Mouse (Mus musculus): Measurements from ENCODE around the gene Sv2a. TPM values are rescaled to one million over a fixed set of nuclear protein-coding genes. Genes with fewer than 3 reads are reported as not detected.

Gene Sv2a
- polyA plus RNA-seq, 1 experiment from 2014 or later: 2.2 TPM

GRCm38 (mm10) chr3:96152611-96153010, 28.3 kb upstream of the Sv2a start:
- Histone ChIP-seq H3K9ac (replicated peaks; ENCODE audit: low read depth) (no peak overlapping the region), H3K4me1 (ENCODE audit: insufficient read depth, low read depth, low read length) (no peaks in the 10 kb centered on the region), H3K9me3 (ENCODE audit: low read length) (no peaks in the 10 kb centered on the region), H3K36me3 (ENCODE audit: insufficient read depth, low read length) (peaks cover 34% of the 10 kb centered on the region; the same call in 1 of the 2 replicates), H3K27me3 (replicated peaks; ENCODE audit: insufficient read depth, low read length) (no peaks in the 10 kb centered on the region), H3K27ac (ENCODE audit: low read length) (no peak overlapping the region), H3K4me2 (replicated peaks; ENCODE audit: low read depth, low read length) (no peak overlapping the region), H3K4me3 (ENCODE audit: low read depth, low read length) (no peak overlapping the region)
- 87% methylated on average over 5 of the region's 5 CpGs for WGBS
- DNase-seq (ENCODE audit: low spot score) (no peak), ATAC-seq (no peak)
- TF ChIP-seq CTCF (IDR thresholded peaks at IDR 0.05) (no peak), EP300 (IDR thresholded peaks at IDR 0.05) (no peak)

GRCm38 (mm10) chr3:96155501-96155900, 25.4 kb upstream of the Sv2a start:
- DNase-seq (ENCODE audit: low spot score) (no peak), ATAC-seq (no peak)
- peaks cover 34% of the 10 kb centered on the region; the same call in 1 of the 2 replicates for H3K36me3 ChIP-seq (ENCODE audit: insufficient read depth, low read length)
- no peak overlapping the region for H3K9ac ChIP-seq (replicated peaks; ENCODE audit: low read depth)
- H3K9me3 ChIP-seq (ENCODE audit: low read length): no peaks in the 10 kb centered on the region
- H3K4me3 ChIP-seq (ENCODE audit: low read depth, low read length): no peak overlapping the region
- no peak overlapping the region for H3K4me2 ChIP-seq (replicated peaks; ENCODE audit: low read depth, low read length)
- H3K27ac ChIP-seq (ENCODE audit: low read length): no peak overlapping the region
- H3K4me1 ChIP-seq (ENCODE audit: insufficient read depth, low read depth, low read length): peaks cover 9% of the 10 kb centered on the region; the same call in 1 of the 2 replicates
- 80% methylated on average over 8 of the region's 8 CpGs for WGBS
- H3K27me3 ChIP-seq (replicated peaks; ENCODE audit: insufficient read depth, low read length): no peaks in the 10 kb centered on the region
- TF ChIP-seq CTCF (IDR thresholded peaks at IDR 0.05) (no peak), EP300 (IDR thresholded peaks at IDR 0.05) (no peak)

- peak overlapping the region; percentile 63; the same call in 1 of the 2 replicates for H3K27ac ChIP-seq (ENCODE audit: low read length)
- no peak overlapping the region for H3K9ac ChIP-seq (replicated peaks; ENCODE audit: low read depth)
- H3K36me3 ChIP-seq (ENCODE audit: insufficient read depth, low read length): 0 out of 2 replicates have a peak, but pooled peaks cover 4% of the 10 kb centered on the region
- 51% methylated on average over 4 of the region's 4 CpGs for WGBS
- peaks cover 16% of the 10 kb centered on the region; the same call in 1 of the 2 replicates for H3K4me1 ChIP-seq (ENCODE audit: insufficient read depth, low read depth, low read length)
- peak overlapping the region; percentile 88; the same call in 1 of the 2 replicates for H3K4me2 ChIP-seq (replicated peaks; ENCODE audit: low read depth, low read length)
- H3K27me3 ChIP-seq (replicated peaks; ENCODE audit: insufficient read depth, low read length): no peaks in the 10 kb centered on the region
- no peak for ATAC-seq
- no peak for DNase-seq (ENCODE audit: low spot score)
- H3K9me3 ChIP-seq (ENCODE audit: low read length): no peaks in the 10 kb centered on the region
- TF ChIP-seq CTCF (IDR thresholded peaks at IDR 0.05): no peak
- no peak for TF ChIP-seq EP300 (IDR thresholded peaks at IDR 0.05)
- H3K4me3 ChIP-seq (ENCODE audit: low read depth, low read length): no peak overlapping the region; the same call in 1 of the 2 replicates
Measured at GRCm38 (mm10) chr3:96159820-96160219, 21.1 kb upstream of the Sv2a start.

- H3K4me1 ChIP-seq (ENCODE audit: insufficient read depth, low read depth, low read length): peaks cover 16% of the 10 kb centered on the region; the same call in 1 of the 2 replicates
- H3K27ac ChIP-seq (ENCODE audit: low read length): peak overlapping the region; percentile 63
- ATAC-seq (peak; percentile 87), DNase-seq (ENCODE audit: low spot score) (peak; percentile 93)
- peak overlapping the region; percentile 8; the same call in 1 of the 2 replicates for H3K4me3 ChIP-seq (ENCODE audit: low read depth, low read length)
- peak overlapping the region; percentile 88 for H3K4me2 ChIP-seq (replicated peaks; ENCODE audit: low read depth, low read length)
- TF ChIP-seq CTCF (IDR thresholded peaks at IDR 0.05): no peak
- TF ChIP-seq EP300 (IDR thresholded peaks at IDR 0.05): no peak
- H3K36me3 ChIP-seq (ENCODE audit: insufficient read depth, low read length): 0 out of 2 replicates have a peak, but pooled peaks cover 4% of the 10 kb centered on the region
- 31% methylated on average over 4 of the region's 4 CpGs for WGBS
- H3K9ac ChIP-seq (replicated peaks; ENCODE audit: low read depth): 0 out of 2 replicates have a peak overlapping the region, but pooled peaks have one; percentile 44
- H3K27me3 ChIP-seq (replicated peaks; ENCODE audit: insufficient read depth, low read length): no peaks in the 10 kb centered on the region
- no peaks in the 10 kb centered on the region for H3K9me3 ChIP-seq (ENCODE audit: low read length)
Measured at GRCm38 (mm10) chr3:96160222-96160802, 20.6 kb upstream of the Sv2a start.

GRCm38 (mm10) chr3:96160803-96161516, 20.0 kb upstream of the Sv2a start:
- peak overlapping the region; percentile 63 for H3K27ac ChIP-seq (ENCODE audit: low read length)
- peak; percentile 88 for DNase-seq (ENCODE audit: low spot score)
- peaks cover 16% of the 10 kb centered on the region; the same call in 1 of the 2 replicates for H3K4me1 ChIP-seq (ENCODE audit: insufficient read depth, low read depth, low read length)
- no peaks in the 10 kb centered on the region for H3K9me3 ChIP-seq (ENCODE audit: low read length)
- peak overlapping the region; percentile 88 for H3K4me2 ChIP-seq (replicated peaks; ENCODE audit: low read depth, low read length)
- no peaks in the 10 kb centered on the region for H3K36me3 ChIP-seq (ENCODE audit: insufficient read depth, low read length)
- H3K4me3 ChIP-seq (ENCODE audit: low read depth, low read length): peak overlapping the region; percentile 43
- 2% methylated on average over 12 of the region's 12 CpGs for WGBS
- no peaks in the 10 kb centered on the region for H3K27me3 ChIP-seq (replicated peaks; ENCODE audit: insufficient read depth, low read length)
- TF ChIP-seq CTCF (IDR thresholded peaks at IDR 0.05) (no peak), EP300 (IDR thresholded peaks at IDR 0.05) (no peak)
- peak; percentile 71 for ATAC-seq
- peak overlapping the region; percentile 44 for H3K9ac ChIP-seq (replicated peaks; ENCODE audit: low read depth)
